Mouse (Mus musculus) NIH3T3 (cell line): ENCODE data around the gene Esr1.

ENCODE experiments used
- DNase-seq: peaks from one replicate; pipeline ENCODE4 v3.0.0-alpha.2; 2012; ENCODE audit warnings: low read depth

The Esr1 gene

GRCm38 (mm10) chr10:4620596-4621504, 9.5 kb downstream of the Esr1 start:
- DNase-seq, result peak; percentile 50

- DNase-seq, result no peak
These were observed 10.1 kb downstream of the Esr1 start for GRCm38 (mm10) chr10:4621505-4621815.

- DNase-seq, result no peak
These were observed 11.9 kb downstream of the Esr1 start for GRCm38 (mm10) chr10:4623319-4623718.

GRCm38 (mm10) chr10:4624581-4624980, 13.2 kb downstream of the Esr1 start:
- no peak for DNase-seq

GRCm38 (mm10) chr10:4625300-4625699, 13.9 kb downstream of the Esr1 start:
- DNase-seq, result no peak

GRCm38 (mm10) chr10:4626432-4626831, 15.0 kb downstream of the Esr1 start:
- DNase-seq, result no peak

- DNase-seq, result no peak
These were observed 15.6 kb downstream of the Esr1 start for GRCm38 (mm10) chr10:4626996-4627395.

- DNase-seq, result no peak
These were observed 16.0 kb downstream of the Esr1 start for GRCm38 (mm10) chr10:4627415-4627814.

GRCm38 (mm10) chr10:4629314-4629713, 17.9 kb downstream of the Esr1 start:
- no peak for DNase-seq

- no peak for DNase-seq
These were observed 20.9 kb downstream of the Esr1 start for GRCm38 (mm10) chr10:4632211-4632704.

- peak; percentile 32 for DNase-seq
These were observed 22.1 kb downstream of the Esr1 start for GRCm38 (mm10) chr10:4633287-4634030.

GRCm38 (mm10) chr10:4635740-4636139, 24.3 kb downstream of the Esr1 start:
- DNase-seq, result no peak

- no peak for DNase-seq
These were observed 34.7 kb downstream of the Esr1 start for GRCm38 (mm10) chr10:4646074-4646473.

GRCm38 (mm10) chr10:4646851-4647250, 35.5 kb downstream of the Esr1 start:
- no peak for DNase-seq

- DNase-seq, result no peak
These were observed 54.0 kb downstream of the Esr1 start for GRCm38 (mm10) chr10:4665380-4665779.

- DNase-seq, result no peak
These were observed 55.6 kb downstream of the Esr1 start for GRCm38 (mm10) chr10:4667006-4667405.

- no peak for DNase-seq
These were observed 58.7 kb downstream of the Esr1 start for GRCm38 (mm10) chr10:4670053-4670452.

- no peak for DNase-seq
These were observed 60.5 kb downstream of the Esr1 start for GRCm38 (mm10) chr10:4671876-4672275.

- DNase-seq, result no peak
These were observed 62.0 kb downstream of the Esr1 start for GRCm38 (mm10) chr10:4673311-4673816.

- DNase-seq, result peak; percentile 60
These were observed 63.7 kb downstream of the Esr1 start for GRCm38 (mm10) chr10:4674983-4675592.

- DNase-seq, result peak; percentile 29
These were observed 71.7 kb downstream of the Esr1 start for GRCm38 (mm10) chr10:4683106-4683505.

- DNase-seq, result no peak
These were observed 72.4 kb downstream of the Esr1 start for GRCm38 (mm10) chr10:4683711-4684265.
